Mouse (Mus musculus): Measurements from ENCODE around the gene Slc35b3.

Gene Slc35b3

GRCm38 (mm10) chr13:38960063-38961050 is at the start of gene Slc35b3:
TSS of gene Slc35b3 (minus strand) at chr13:38960875.
- DNase-seq (ENCODE audit: low spot score), result peak; percentile 74

GRCm38 (mm10) chr13:39010280-39010679 is 49.6 kb upstream of the Slc35b3 start:
- DNase-seq (ENCODE audit: low spot score), result no peak

- DNase-seq (ENCODE audit: low spot score), result no peak
These were observed 42.6 kb upstream of the Slc35b3 start for GRCm38 (mm10) chr13:39003101-39003762.

GRCm38 (mm10) chr13:39002424-39002823 is 41.7 kb upstream of the Slc35b3 start:
- DNase-seq (ENCODE audit: low spot score), result no peak

- no peak for DNase-seq (ENCODE audit: low spot score)
These were observed 40.8 kb upstream of the Slc35b3 start for GRCm38 (mm10) chr13:39001434-39001833.

- no peak for DNase-seq (ENCODE audit: low spot score)
These were observed 38.3 kb upstream of the Slc35b3 start for GRCm38 (mm10) chr13:38998958-38999357.

GRCm38 (mm10) chr13:38992529-38992928 is 31.9 kb upstream of the Slc35b3 start:
- no peak for DNase-seq (ENCODE audit: low spot score)

GRCm38 (mm10) chr13:38983751-38984150 is 23.1 kb upstream of the Slc35b3 start:
- no peak for DNase-seq (ENCODE audit: low spot score)

- DNase-seq (ENCODE audit: low spot score), result no peak
These were observed 20.2 kb upstream of the Slc35b3 start for GRCm38 (mm10) chr13:38980900-38981299.

GRCm38 (mm10) chr13:38976978-38977377 is 16.3 kb upstream of the Slc35b3 start:
- no peak for DNase-seq (ENCODE audit: low spot score)

- no peak for DNase-seq (ENCODE audit: low spot score)
These were observed 15.2 kb upstream of the Slc35b3 start for GRCm38 (mm10) chr13:38975853-38976252.

- DNase-seq (ENCODE audit: low spot score), result no peak
These were observed 11.9 kb upstream of the Slc35b3 start for GRCm38 (mm10) chr13:38972602-38973001.

GRCm38 (mm10) chr13:38971047-38971446 is 10.4 kb upstream of the Slc35b3 start:
- no peak for DNase-seq (ENCODE audit: low spot score)

- no peak for DNase-seq (ENCODE audit: low spot score)
These were observed 6.8 kb upstream of the Slc35b3 start for GRCm38 (mm10) chr13:38967518-38967917.

GRCm38 (mm10) chr13:38966922-38967448 is 6.3 kb upstream of the Slc35b3 start:
- no peak for DNase-seq (ENCODE audit: low spot score)

- no peak for DNase-seq (ENCODE audit: low spot score)
These were observed 2.1 kb upstream of the Slc35b3 start for GRCm38 (mm10) chr13:38962771-38963170.

- no peak for DNase-seq (ENCODE audit: low spot score)
These were observed 2.6 kb downstream of the Slc35b3 start for GRCm38 (mm10) chr13:38958037-38958436.

- DNase-seq (ENCODE audit: low spot score), result peak; percentile 44
These were observed 14.2 kb downstream of the Slc35b3 start for GRCm38 (mm10) chr13:38946296-38947012.

GRCm38 (mm10) chr13:38945767-38946166 is 14.9 kb downstream of the Slc35b3 start:
- no peak for DNase-seq (ENCODE audit: low spot score)

- DNase-seq (ENCODE audit: low spot score), result no peak
These were observed 15.7 kb downstream of the Slc35b3 start for GRCm38 (mm10) chr13:38944951-38945350.

GRCm38 (mm10) chr13:38941786-38942185 is 18.9 kb downstream of the Slc35b3 start:
- DNase-seq (ENCODE audit: low spot score), result no peak

GRCm38 (mm10) chr13:38941280-38941679 is 19.4 kb downstream of the Slc35b3 start:
- no peak for DNase-seq (ENCODE audit: low spot score)
